Mouse (Mus musculus) CH12.LX (cell line): Measurements from ENCODE around the gene Ak4.

Source experiments
- CHD1 ChIP-seq: IDR thresholded peaks from 2 replicates; pipeline ENCODE4 v1.6.1; 2012; ENCODE audit warnings: low read depth, low read length, improper control_type of control experiment, inconsistent platforms
- CTCF ChIP-seq, 2 experiments: IDR thresholded peaks in 1 of 2; conservative IDR thresholded peaks in 1 of 2; 2 replicates each; pipeline ENCODE4 v1.5.1; 2011 to 2012; ENCODE audit warnings: low read depth in 2 of 2, low read length in 2 of 2, improper control_type of control experiment in 1 of 2, inconsistent platforms in 1 of 2, mild to moderate bottlenecking in 1 of 2, moderate library complexity in 1 of 2
- E2F4 ChIP-seq: IDR thresholded peaks from 2 replicates; pipeline ENCODE4 v1.6.1; 2011; ENCODE audit warnings: low read depth, low read length, improper control_type of control experiment; ENCODE audit not compliant: insufficient replicate concordance
- ELF1 ChIP-seq: IDR thresholded peaks from 2 replicates; pipeline ENCODE4 v1.6.1; 2014; ENCODE audit warnings: low read depth, mild to moderate bottlenecking, inconsistent platforms, low read length, improper control_type of control experiment
- EP300 ChIP-seq: IDR thresholded peaks from 2 replicates; pipeline ENCODE4 v1.6.1; 2011; ENCODE audit warnings: low read length, improper control_type of control experiment
- ETS1 ChIP-seq: conservative IDR thresholded peaks from 2 replicates; pipeline ENCODE4 v1.6.1; 2012; ENCODE audit warnings: low read depth, mild to moderate bottlenecking, inconsistent platforms, low read length, improper control_type of control experiment, moderate library complexity
- MAX ChIP-seq: IDR thresholded peaks from 2 replicates; pipeline ENCODE4 v1.6.1; 2011; ENCODE audit warnings: low read length, improper control_type of control experiment
- POLR2A ChIP-seq: IDR thresholded peaks from 2 replicates; pipeline ENCODE4 v1.6.1; 2011; ENCODE audit warnings: low read depth, mild to moderate bottlenecking, improper control_type of control experiment, low read length
- RAD21 ChIP-seq: IDR thresholded peaks from 2 replicates; pipeline ENCODE4 v1.6.1; 2011; ENCODE audit warnings: low read depth, mild to moderate bottlenecking, low read length, improper control_type of control experiment, moderate library complexity
- SIN3A ChIP-seq: IDR thresholded peaks from 2 replicates; pipeline ENCODE4 v1.6.1; 2012; ENCODE audit warnings: low read length, improper control_type of control experiment, inconsistent platforms
- SMC3 ChIP-seq: IDR thresholded peaks from 2 replicates; pipeline ENCODE4 v1.6.1; 2011; ENCODE audit warnings: low read depth, low read length, improper control_type of control experiment
- TBP ChIP-seq: conservative IDR thresholded peaks from 2 replicates; pipeline ENCODE4 v1.6.1; 2011; ENCODE audit warnings: low read depth, low read length, improper control_type of control experiment
- ZMIZ1 ChIP-seq: IDR thresholded peaks from 2 replicates; pipeline ENCODE4 v1.6.1; 2012; ENCODE audit warnings: low read depth, mild to moderate bottlenecking, inconsistent platforms, low read length, improper control_type of control experiment
- ZNF384 ChIP-seq: IDR thresholded peaks from 2 replicates; pipeline ENCODE4 v1.6.1; 2012; ENCODE audit warnings: low read depth, low read length, improper control_type of control experiment, inconsistent platforms

- TF ChIP-seq E2F4 (no peak), ZMIZ1 (no peak), POLR2A (no peak), ETS1 (no peak), CTCF (conservative IDR thresholded peaks at IDR 0.05 in 1 of 2, IDR thresholded peaks at IDR 0.05 in 1 of 2; ENCODE audit: low read depth in 2 of 2, low read length in 2 of 2) (no peak), ZNF384 (no peak), EP300 (no peak), SMC3 (no peak), TBP (no peak), RAD21 (no peak), ELF1 (no peak), CHD1 (no peak), SIN3A (no peak), MAX (no peak)
Observed at GRCm38 (mm10) chr4:101406411-101407196, 12.5 kb upstream of the Ak4 start.
